Mouse (Mus musculus): ENCODE measurements around the gene Mrgprh. TPM values are rescaled to one million over a fixed set of nuclear protein-coding genes. Genes with fewer than 3 reads are reported as not detected.
"Not testable (repeated sequence)": the region's sequence is repeated elsewhere in the genome, so short reads cannot be mapped to it uniquely, and the experiment has no call there.

The Mrgprh gene
- polyA plus RNA-seq, 1 experiment from 2014 or later: not detected

DNA sequence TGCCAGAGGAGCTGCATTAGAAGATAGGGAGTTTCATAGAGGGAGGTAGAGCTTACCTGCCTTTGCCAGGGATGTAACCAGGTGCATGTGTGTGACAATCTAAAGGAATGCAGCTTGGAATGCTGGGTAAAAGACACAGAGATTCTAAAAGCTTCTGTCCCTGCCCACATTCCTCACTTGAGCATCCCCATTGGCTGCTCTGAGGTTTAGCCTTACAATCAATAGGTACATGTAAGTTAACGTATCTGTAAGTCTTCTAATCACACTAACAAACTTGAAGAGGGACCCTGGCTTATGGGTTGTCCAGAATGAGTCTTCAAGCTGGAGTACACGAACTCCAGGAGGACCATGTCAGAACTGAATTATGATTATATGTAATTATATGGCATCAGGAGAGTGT lies 7.8 kb upstream of the Mrgprh start, which contains the start of gene Mas1:
TSS of gene Mas1 (minus strand) at position 101 of the 400 bp plus-strand sequence.
- no peaks in the 10 kb centered on the region for H3K9me3 ChIP-seq (replicated peaks)
- 35% methylated on average over 2 of the region's 2 CpGs for WGBS
- peak within 1 kb of the TSS; percentile 31; the same call in 1 of the 2 replicates for H3K27ac ChIP-seq (ENCODE audit: poor library complexity, severe bottlenecking)
- no peak within 1 kb of the TSS for H3K9ac ChIP-seq
- H3K36me3 ChIP-seq: no peaks in the 10 kb centered on the region
- no peak for ATAC-seq (ENCODE audit: insufficient number of reproducible peaks, low FRiP score)
- H3K4me1 ChIP-seq (replicated peaks): peaks cover 22% of the 10 kb centered on the region
- peaks cover 21% of the 10 kb centered on the region for H3K27me3 ChIP-seq (replicated peaks)
- no peak within 1 kb of the TSS for H3K4me3 ChIP-seq
- peak within 1 kb of the TSS; percentile 23; the same call in 1 of the 2 replicates for H3K4me2 ChIP-seq

DNA sequence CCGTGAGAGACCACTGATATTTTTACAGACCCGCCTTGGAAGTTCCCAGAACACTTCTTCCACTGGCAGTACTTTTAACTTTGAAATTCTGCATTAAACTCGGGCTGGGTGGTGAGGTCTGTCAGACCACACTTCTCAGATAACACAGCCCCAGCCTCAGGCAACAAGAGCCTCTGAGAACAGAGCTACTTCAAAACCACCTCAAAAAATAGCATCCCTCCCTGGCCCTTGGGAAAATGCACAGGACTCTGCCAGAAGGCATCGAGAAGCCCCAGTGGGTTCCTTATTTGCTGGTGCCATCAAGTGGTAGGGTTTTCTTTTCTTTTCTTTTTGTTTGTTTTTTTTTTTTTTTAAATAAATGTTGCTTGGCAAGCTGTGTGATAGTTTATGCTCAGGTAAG lies 7.2 kb upstream of the Mrgprh start:
- H3K9me3 ChIP-seq (replicated peaks): no peaks in the 10 kb centered on the region
- H3K36me3 ChIP-seq: no peaks in the 10 kb centered on the region
- H3K27me3 ChIP-seq (replicated peaks): peaks cover 21% of the 10 kb centered on the region
- H3K4me2 ChIP-seq: peak overlapping the region; percentile 23; the same call in 1 of the 2 replicates
- H3K4me3 ChIP-seq: no peak overlapping the region
- H3K27ac ChIP-seq (ENCODE audit: poor library complexity, severe bottlenecking): peak overlapping the region; percentile 31; the same call in 1 of the 2 replicates
- no peak overlapping the region for H3K9ac ChIP-seq
- 6% methylated on average over 4 of the region's 4 CpGs for WGBS
- peaks cover 25% of the 10 kb centered on the region for H3K4me1 ChIP-seq (replicated peaks)
- ATAC-seq (ENCODE audit: insufficient number of reproducible peaks, low FRiP score): no peak

- Histone ChIP-seq H3K4me3 (no peak overlapping the region), H3K9ac (no peak overlapping the region), H3K4me1 (replicated peaks) (peaks cover 19% of the 10 kb centered on the region), H3K27ac (ENCODE audit: poor library complexity, severe bottlenecking) (no peak overlapping the region), H3K4me2 (no peak overlapping the region), H3K36me3 (no peaks in the 10 kb centered on the region), H3K27me3 (replicated peaks) (peaks cover 21% of the 10 kb centered on the region), H3K9me3 (replicated peaks) (no peaks in the 10 kb centered on the region)
- WGBS: 69% methylated on average over 16 of the region's 16 CpGs
- no peak for ATAC-seq (ENCODE audit: insufficient number of reproducible peaks, low FRiP score)
These were observed 3.4 kb upstream of the Mrgprh start for GRCm38 (mm10) chr17:12872275-12873028.

- Histone ChIP-seq H3K4me1 (replicated peaks) (no peaks in the 10 kb centered on the region), H3K9ac (0 out of 2 replicates have a peak overlapping the region, but pooled peaks have one; percentile 52), H3K27me3 (replicated peaks) (no peaks in the 10 kb centered on the region), H3K27ac (ENCODE audit: poor library complexity, severe bottlenecking) (no peak overlapping the region), H3K4me2 (peak overlapping the region; percentile 64), H3K9me3 (replicated peaks) (no peaks in the 10 kb centered on the region), H3K36me3 (no peaks in the 10 kb centered on the region), H3K4me3 (peak overlapping the region; percentile 24)
- 2% methylated on average over 14 of the region's 14 CpGs for WGBS
- no peak for ATAC-seq (ENCODE audit: insufficient number of reproducible peaks, low FRiP score)
These were observed 4.3 kb downstream of the Mrgprh start for GRCm38 (mm10) chr17:12880178-12880577.

GRCm38 (mm10) chr17:12881216-12881615 lies 5.4 kb downstream of the Mrgprh start:
- no peaks in the 10 kb centered on the region for H3K27me3 ChIP-seq (replicated peaks)
- WGBS: 95% methylated on average over 1 of the region's 1 CpGs
- H3K27ac ChIP-seq (ENCODE audit: poor library complexity, severe bottlenecking): no peak overlapping the region
- H3K9ac ChIP-seq: no peak overlapping the region
- H3K4me2 ChIP-seq: no peak overlapping the region
- no peaks in the 10 kb centered on the region for H3K4me1 ChIP-seq (replicated peaks)
- no peaks in the 10 kb centered on the region for H3K36me3 ChIP-seq
- no peaks in the 10 kb centered on the region for H3K9me3 ChIP-seq (replicated peaks)
- no peak for ATAC-seq (ENCODE audit: insufficient number of reproducible peaks, low FRiP score)
- H3K4me3 ChIP-seq: no peak overlapping the region

- H3K27ac ChIP-seq (ENCODE audit: poor library complexity, severe bottlenecking): no peak overlapping the region
- no peak overlapping the region for H3K4me2 ChIP-seq
- no peaks in the 10 kb centered on the region for H3K9me3 ChIP-seq (replicated peaks)
- peaks cover 6% of the 10 kb centered on the region; the same call in 1 of the 2 replicates for H3K36me3 ChIP-seq
- H3K4me1 ChIP-seq (replicated peaks): peaks cover 12% of the 10 kb centered on the region
- WGBS: 43% methylated on average over 6 of the region's 6 CpGs
- H3K4me3 ChIP-seq: no peak overlapping the region
- no peak overlapping the region for H3K9ac ChIP-seq
- no peaks in the 10 kb centered on the region for H3K27me3 ChIP-seq (replicated peaks)
- no peak for ATAC-seq (ENCODE audit: insufficient number of reproducible peaks, low FRiP score)
These were observed 10.8 kb downstream of the Mrgprh start for GRCm38 (mm10) chr17:12886620-12887019.

- Histone ChIP-seq H3K4me2 (no peak overlapping the region), H3K9me3 (replicated peaks) (no peaks in the 10 kb centered on the region), H3K36me3 (peaks cover 6% of the 10 kb centered on the region; the same call in 1 of the 2 replicates), H3K27me3 (replicated peaks) (no peaks in the 10 kb centered on the region), H3K27ac (ENCODE audit: poor library complexity, severe bottlenecking) (no peak overlapping the region), H3K4me3 (no peak overlapping the region), H3K4me1 (replicated peaks) (peaks cover 18% of the 10 kb centered on the region), H3K9ac (no peak overlapping the region)
- ATAC-seq (ENCODE audit: insufficient number of reproducible peaks, low FRiP score): no peak
- 73% methylated on average over 15 of the region's 15 CpGs for WGBS
These were observed 11.4 kb downstream of the Mrgprh start for GRCm38 (mm10) chr17:12887021-12887775.

DNA sequence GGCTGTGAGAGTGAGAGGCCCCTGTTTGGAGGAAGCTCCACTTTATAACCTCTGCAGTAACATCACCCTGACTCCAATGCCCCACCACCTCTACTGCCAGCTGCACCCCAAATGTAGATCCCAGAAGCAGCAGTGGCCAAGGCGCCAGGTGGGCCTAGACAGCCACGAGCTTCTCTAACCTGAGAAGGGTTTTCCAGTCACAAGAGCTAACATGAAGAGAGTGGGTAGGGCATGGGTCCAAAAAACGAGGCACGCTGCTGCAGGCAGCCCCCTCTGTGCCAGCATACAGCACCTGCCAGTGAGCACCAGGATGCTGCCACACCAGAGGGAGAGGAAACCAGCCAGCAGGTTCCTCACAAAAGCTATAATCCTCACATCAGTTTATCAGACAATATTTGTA lies 15.2 kb downstream of the Mrgprh start:
- H3K4me1 ChIP-seq (replicated peaks): peaks cover 18% of the 10 kb centered on the region
- no peak overlapping the region for H3K27ac ChIP-seq (ENCODE audit: poor library complexity, severe bottlenecking)
- no peak for ATAC-seq (ENCODE audit: insufficient number of reproducible peaks, low FRiP score)
- H3K4me3 ChIP-seq: no peak overlapping the region
- no peak overlapping the region for H3K9ac ChIP-seq
- H3K36me3 ChIP-seq: peaks cover 23% of the 10 kb centered on the region
- H3K4me2 ChIP-seq: no peak overlapping the region
- WGBS: 83% methylated on average over 4 of the region's 4 CpGs
- H3K9me3 ChIP-seq (replicated peaks): no peaks in the 10 kb centered on the region
- no peaks in the 10 kb centered on the region for H3K27me3 ChIP-seq (replicated peaks)

- WGBS: 76% methylated on average over 9 of the region's 9 CpGs
- no peaks in the 10 kb centered on the region for H3K27me3 ChIP-seq (replicated peaks)
- ATAC-seq (ENCODE audit: insufficient number of reproducible peaks, low FRiP score): no peak
- peaks cover 12% of the 10 kb centered on the region for H3K4me1 ChIP-seq (replicated peaks)
- peaks cover 31% of the 10 kb centered on the region for H3K36me3 ChIP-seq
- H3K4me3 ChIP-seq: no peak overlapping the region
- H3K4me2 ChIP-seq: no peak overlapping the region
- H3K9me3 ChIP-seq (replicated peaks): no peaks in the 10 kb centered on the region
- no peak overlapping the region for H3K9ac ChIP-seq
- H3K27ac ChIP-seq (ENCODE audit: poor library complexity, severe bottlenecking): no peak overlapping the region
These were observed 16.2 kb downstream of the Mrgprh start for GRCm38 (mm10) chr17:12892033-12892432.

- Histone ChIP-seq H3K4me1 (replicated peaks) (no peaks in the 10 kb centered on the region), H3K27ac (ENCODE audit: poor library complexity, severe bottlenecking) (no peak overlapping the region), H3K27me3 (replicated peaks) (no peaks in the 10 kb centered on the region), H3K9ac (no peak overlapping the region), H3K9me3 (replicated peaks) (no peaks in the 10 kb centered on the region), H3K36me3 (peaks cover 53% of the 10 kb centered on the region), H3K4me3 (no peak overlapping the region), H3K4me2 (no peak overlapping the region)
- no peak for ATAC-seq (ENCODE audit: insufficient number of reproducible peaks, low FRiP score)
- WGBS: 87% methylated on average over 5 of the region's 5 CpGs
These were observed 21.8 kb downstream of the Mrgprh start for GRCm38 (mm10) chr17:12897674-12898073.

GRCm38 (mm10) chr17:12898607-12899006 lies 22.8 kb downstream of the Mrgprh start:
- ATAC-seq (ENCODE audit: insufficient number of reproducible peaks, low FRiP score); H3K4me2 ChIP-seq; H3K4me1 ChIP-seq (replicated peaks); H3K9me3 ChIP-seq (replicated peaks); H3K27ac ChIP-seq (ENCODE audit: poor library complexity, severe bottlenecking); H3K9ac ChIP-seq; H3K27me3 ChIP-seq (replicated peaks); H3K4me3 ChIP-seq: not testable (repeated sequence)
- 42% methylated on average over 2 of the region's 2 CpGs for WGBS
- H3K36me3 ChIP-seq: peaks cover 59% of the 10 kb centered on the region
